Mouse (Mus musculus) kidney, postnatal 25 days (tissue): ENCODE results near the gene Eif4g1.

ENCODE experiments used
- DNase-seq, 2 experiments: peaks; one replicate each; pipeline ENCODE4 v3.0.0; 2021; ENCODE audit warnings: mixed read lengths in 2 of 2

The Eif4g1 gene

GRCm38 (mm10) chr16:20672965-20673705 is 5.0 kb downstream of the Eif4g1 start:
- DNase-seq = peak; percentile 55 to 86

- DNase-seq = peak; percentile 62 to 88
Observed at GRCm38 (mm10) chr16:20673706-20674303, 5.7 kb downstream of the Eif4g1 start.

DNA sequence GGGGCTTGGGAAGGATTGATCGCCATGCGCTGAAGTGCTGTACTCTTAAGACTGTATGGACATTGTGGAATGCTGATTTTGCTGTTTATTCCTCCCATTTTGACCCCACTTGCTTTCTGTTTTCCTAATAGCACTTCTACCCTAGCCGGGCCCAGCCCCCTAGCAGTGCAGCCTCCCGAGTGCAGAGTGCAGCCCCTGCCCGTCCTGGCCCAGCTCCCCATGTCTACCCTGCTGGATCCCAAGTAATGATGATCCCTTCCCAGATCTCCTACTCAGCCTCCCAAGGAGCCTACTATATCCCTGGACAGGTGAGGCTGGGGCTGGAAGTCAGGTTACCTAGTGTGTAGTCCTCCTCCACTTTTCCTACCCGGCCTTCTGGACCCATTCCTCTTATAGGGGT is 7.1 kb downstream of the Eif4g1 start:
- DNase-seq = no peak

- DNase-seq = no peak
Observed at GRCm38 (mm10) chr16:20676702-20677101, 8.6 kb downstream of the Eif4g1 start.

GRCm38 (mm10) chr16:20677380-20677779 is 9.3 kb downstream of the Eif4g1 start:
- DNase-seq = no peak

DNA sequence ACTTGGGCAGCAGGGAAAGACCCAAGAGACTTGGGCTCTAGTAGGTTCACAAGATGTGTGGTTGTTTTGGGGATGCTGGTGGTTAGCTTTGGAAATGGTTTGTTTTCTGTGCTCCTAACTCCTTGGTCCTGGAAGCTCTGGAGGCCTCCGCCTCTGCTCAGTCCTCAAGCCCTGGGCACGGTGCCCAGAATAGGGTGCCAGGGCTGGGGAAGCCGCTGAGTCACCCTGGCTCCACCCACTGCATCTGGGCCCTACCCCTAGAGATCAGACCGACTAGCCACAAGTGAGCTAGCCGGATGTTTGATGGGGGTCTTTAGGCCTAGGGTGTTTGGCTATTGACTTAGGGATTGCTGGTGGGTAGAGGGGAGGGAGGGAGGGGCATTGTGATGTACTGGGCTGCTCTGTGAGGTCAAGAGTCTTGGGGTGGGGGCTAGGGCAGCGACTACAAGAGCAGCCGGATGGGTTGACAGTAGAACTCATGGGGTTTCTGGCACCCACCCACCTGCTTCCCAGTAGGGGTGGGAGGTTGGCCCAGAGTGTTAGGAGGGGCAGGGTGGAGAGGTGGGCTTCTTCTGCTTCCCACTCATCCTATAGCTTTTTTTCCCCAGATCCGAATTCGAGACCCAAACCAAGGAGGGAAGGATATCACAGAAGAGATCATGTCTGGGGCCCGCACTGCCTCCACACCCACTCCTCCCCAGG is 10.0 kb downstream of the Eif4g1 start:
- peak; percentile 87 to 92 for DNase-seq

GRCm38 (mm10) chr16:20690774-20691173 is 22.7 kb downstream of the Eif4g1 start:
- no peak for DNase-seq

DNA sequence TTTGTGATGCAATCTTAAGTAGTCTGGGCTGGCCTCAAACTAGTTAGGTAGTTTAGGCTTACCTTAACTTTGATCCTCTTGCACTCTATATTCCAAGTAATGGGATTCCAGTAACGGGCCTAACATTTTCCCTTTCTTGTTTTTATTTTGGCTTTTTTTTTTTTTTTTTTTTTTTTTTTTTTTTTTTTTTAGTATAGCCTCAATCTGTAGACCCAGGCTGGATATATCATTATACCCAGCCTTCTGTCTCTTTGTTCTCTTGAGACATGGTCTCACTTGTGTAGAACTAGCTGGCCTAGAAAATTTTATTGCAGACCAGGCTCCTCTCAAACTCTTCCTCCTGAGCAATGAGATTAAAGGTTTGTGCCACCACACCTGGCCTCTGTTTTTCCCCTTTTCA is 23.5 kb downstream of the Eif4g1 start:
- no peak for DNase-seq

DNA sequence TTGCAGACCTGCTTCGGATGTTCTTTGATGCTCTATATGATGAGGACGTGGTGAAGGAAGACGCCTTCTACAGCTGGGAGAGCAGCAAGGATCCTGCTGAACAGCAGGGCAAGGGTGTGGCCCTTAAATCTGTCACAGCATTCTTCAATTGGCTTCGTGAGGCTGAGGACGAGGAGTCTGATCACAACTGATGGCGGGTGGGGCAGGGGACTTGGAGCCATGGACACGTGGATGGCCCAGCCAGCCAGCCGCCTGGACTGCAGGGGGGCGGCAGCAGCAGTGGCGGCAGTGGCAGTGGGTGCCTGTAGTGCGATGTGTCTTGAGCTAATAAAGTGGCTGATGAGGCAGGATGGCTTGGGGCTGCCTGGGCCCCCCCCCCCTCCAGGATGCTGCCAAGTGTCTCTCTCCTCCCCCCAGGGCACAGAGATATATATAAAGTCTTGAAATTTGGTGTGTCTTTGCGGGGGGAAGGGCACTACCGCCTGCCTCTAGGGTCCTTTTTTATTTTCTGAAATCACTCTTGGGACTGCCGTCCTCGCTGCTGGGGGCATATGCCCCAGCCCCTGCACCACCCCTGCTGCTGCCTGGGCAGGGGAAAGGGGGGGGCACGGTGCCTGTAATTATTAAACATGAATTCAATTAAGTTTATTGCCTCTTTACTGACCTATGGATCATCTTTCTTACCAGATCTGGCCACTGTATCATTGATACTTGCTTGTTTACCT is 24.3 kb downstream of the Eif4g1 start:
- no peak for DNase-seq

- DNase-seq = peak; percentile 91 to 93
Observed at GRCm38 (mm10) chr16:20693111-20693701, 25.1 kb downstream of the Eif4g1 start, which contains the start of gene Fam131a. Gene Fam131a, plus strand, starts transcription at chr16:20693241.

DNA sequence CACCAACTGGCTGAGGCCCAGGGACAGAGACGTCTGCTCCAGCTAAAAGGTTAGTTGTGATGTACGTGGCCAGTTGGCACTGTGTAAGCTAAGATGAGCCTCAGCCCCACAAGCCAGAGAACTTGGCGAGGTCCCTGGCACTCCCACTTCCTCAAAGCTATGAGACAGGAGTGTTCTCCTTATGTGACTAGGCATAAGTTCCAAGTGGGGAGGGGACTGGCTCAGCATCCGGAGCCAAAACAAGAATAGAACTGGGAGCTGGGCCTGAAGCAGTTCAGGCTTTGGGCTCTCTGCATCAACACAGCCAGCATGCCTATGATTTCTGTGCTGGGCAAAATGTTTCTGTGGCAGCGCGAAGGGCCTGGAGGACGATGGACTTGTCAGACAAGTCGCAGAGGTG is 26.7 kb downstream of the Eif4g1 start:
- DNase-seq = peak; percentile 22 to 68

DNA sequence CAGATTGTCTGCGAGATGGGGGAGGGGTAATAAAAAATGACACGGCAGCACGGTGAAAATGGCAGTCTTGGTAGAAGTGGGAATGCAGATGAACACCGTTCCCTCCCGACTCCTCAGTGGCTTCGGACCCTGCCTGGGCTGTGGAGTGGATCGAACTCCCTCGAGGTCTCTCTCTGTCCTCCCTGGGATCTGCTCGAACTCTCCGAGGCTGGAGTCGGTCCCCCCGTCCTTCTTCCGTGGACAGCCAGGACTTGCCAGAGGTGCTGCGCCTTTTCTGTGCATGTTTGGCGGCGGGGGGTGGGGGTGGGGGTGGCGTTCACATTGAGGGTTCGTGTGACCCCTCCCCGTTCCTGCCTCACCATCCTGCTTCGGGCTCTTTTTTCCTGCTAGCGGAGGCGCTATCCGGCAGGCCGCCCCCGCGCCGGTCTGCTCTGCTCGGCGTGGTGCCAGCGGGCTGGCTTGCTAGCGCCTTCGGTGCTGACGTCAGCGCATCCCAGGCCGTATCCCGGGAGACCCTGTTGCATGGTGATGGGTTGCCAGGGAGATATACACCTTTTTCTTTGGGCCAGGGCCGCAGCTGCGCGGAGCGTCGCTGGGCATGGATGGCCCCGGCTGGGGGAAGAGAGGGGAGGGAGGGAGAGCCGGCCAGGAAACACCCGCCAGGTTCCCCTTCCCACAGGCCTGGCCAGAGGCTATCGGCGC is 27.7 kb downstream of the Eif4g1 start:
- DNase-seq = peak; percentile 90 to 94

GRCm38 (mm10) chr16:20699266-20699665 is 31.2 kb downstream of the Eif4g1 start:
- DNase-seq = no peak

- DNase-seq = no peak
Observed at GRCm38 (mm10) chr16:20700036-20700435, 31.9 kb downstream of the Eif4g1 start.

GRCm38 (mm10) chr16:20701316-20701715 is 33.2 kb downstream of the Eif4g1 start:
- no peak for DNase-seq

GRCm38 (mm10) chr16:20701729-20702521 is 33.8 kb downstream of the Eif4g1 start:
- DNase-seq = no peak

- peak; percentile 77 to 84 for DNase-seq
Observed at GRCm38 (mm10) chr16:20702522-20702893, 34.4 kb downstream of the Eif4g1 start.

- DNase-seq = no peak
Observed at GRCm38 (mm10) chr16:20703071-20703470, 35.0 kb downstream of the Eif4g1 start.

GRCm38 (mm10) chr16:20703699-20704400 is 35.7 kb downstream of the Eif4g1 start:
- DNase-seq = no peak

- no peak for DNase-seq
Observed at GRCm38 (mm10) chr16:20705786-20706185, 37.7 kb downstream of the Eif4g1 start.
